Mouse (Mus musculus) fibroblast of lung, adult 2 months (primary cell): ENCODE results near the gene Olfr1512.
"Not testable (repeated sequence)": the region's sequence is repeated elsewhere in the genome, so short reads cannot be mapped to it uniquely, and the experiment has no call there.

Experiments
- DNase-seq: peaks from one replicate; pipeline ENCODE4 v3.0.0-alpha.2; 2011; ENCODE audit warnings: low read depth

The Olfr1512 gene

DNA sequence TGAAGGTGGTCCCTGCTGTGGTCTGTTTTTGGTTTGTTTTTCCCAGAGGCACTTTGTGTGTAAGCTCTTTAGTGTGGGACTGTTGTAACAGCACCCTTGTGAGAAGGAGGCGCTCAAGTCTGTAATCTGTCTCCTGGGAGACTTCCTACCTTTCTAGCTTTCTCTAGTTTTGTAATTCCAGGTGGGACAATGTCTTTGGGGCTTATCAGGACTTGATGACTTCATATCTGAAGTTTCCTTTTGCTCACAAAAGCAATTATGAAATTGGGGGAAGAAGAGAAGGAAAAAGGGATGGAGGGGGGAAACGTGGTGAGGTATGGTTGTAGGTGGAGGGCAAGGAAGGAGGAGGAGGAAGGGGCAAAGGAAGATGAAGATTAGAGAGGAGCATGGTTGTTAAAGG, at the start of gene Olfr1512:
Gene Olfr1512, minus strand, starts transcription at position 101 of the 400 bp plus-strand sequence.
- no peak for DNase-seq

DNA sequence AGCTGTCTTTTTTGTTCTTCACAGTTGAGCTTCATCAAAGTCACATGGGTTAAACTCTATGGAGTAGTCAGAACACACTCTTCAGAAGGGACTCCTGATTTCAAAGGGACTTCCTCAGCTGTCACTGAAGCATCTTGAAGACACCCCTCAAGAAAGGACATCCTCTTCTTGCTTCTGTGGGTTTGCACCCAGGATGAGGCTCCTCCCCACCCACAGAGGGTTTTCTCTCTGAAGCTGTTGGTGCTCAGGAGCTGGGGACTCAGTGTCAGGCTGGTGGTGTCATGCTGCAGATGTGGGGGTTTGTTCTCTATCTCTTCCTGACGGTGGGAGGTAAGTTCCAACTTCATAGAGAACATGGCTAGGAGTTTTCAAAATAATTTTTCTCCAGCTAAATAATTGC, 48.7 kb upstream of the Olfr1512 start:
- DNase-seq = no peak

- no peak for DNase-seq
These were observed 35.3 kb upstream of the Olfr1512 start, which contains the start of gene Olfr1510 for GRCm38 (mm10) chr14:52414273-52414672. Gene Olfr1510 (minus strand): TSS chr14:52414373.

DNA sequence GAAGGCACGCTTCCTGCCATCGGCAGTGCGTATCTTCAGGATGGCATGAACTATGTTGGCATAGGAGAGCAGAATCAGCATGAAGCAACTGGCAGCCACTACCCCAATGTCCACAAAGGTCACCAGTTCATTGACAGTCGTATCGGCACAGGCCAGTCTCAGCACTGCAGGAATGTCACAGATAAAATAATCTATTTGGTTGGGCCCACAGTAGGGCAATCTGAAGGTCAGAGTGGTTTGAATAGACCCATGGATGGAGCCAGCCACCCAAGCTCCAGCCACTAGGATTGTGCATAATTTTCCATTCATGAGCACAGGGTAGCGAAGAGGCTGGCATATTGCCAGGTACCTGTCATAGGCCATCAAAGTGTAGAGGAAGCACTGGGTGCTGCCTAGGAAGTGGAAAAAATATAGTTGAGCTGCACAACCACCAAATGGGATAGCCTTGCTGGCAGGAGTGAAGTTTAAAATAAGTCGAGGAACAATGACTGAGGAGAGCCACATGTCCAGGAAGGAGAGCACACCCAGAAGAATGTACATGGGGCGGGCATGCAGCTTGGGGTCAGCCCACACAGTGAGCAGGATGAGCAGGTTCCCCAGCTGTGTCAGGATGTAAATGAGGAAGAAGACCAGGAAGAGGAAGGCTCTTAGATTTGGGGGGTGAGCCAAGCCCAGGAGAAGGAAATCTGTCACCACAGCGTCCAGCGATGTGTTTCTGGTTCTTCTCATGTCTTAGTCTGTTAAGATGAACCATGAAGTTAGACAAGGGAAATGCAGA, 31.4 kb upstream of the Olfr1512 start:
- not testable (repeated sequence) for DNase-seq

- DNase-seq = no peak
These were observed 18.3 kb upstream of the Olfr1512 start, which contains the start of gene Olfr1511 for GRCm38 (mm10) chr14:52397279-52397678. Gene Olfr1511 (minus strand): TSS chr14:52397379.

DNA sequence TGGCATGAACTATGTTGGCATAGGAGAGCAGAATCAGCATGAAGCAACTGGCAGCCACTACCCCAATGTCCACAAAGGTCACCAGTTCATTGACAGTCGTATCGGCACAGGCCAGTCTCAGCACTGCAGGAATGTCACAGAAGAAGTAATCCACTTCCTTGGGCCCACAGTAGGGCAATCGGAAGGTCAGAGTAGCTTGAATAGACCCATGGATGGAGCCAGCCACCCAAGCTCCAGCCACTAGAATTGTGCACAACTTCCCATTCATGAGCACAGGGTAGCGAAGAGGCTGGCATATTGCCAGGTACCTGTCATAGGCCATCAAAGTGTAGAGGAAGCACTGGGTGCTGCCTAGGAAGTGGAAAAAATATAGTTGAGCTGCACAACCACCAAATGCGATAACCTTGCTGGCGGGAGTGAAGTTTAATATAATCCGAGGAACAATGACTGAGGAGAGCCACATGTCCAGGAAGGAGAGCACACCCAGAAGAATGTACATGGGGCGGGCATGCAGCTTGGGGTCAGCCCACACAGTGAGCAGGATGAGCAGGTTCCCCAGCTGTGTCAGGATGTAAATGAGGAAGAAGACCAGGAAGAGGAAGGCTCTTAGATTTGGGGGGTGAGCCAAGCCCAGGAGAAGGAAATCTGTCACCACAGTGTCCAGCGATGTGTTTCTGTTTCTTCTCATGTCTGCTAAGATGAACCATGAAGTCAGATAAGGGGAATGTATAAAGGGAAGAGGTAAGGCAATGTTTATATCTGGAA, 11.3 kb upstream of the Olfr1512 start:
- DNase-seq = not testable (repeated sequence)

DNA sequence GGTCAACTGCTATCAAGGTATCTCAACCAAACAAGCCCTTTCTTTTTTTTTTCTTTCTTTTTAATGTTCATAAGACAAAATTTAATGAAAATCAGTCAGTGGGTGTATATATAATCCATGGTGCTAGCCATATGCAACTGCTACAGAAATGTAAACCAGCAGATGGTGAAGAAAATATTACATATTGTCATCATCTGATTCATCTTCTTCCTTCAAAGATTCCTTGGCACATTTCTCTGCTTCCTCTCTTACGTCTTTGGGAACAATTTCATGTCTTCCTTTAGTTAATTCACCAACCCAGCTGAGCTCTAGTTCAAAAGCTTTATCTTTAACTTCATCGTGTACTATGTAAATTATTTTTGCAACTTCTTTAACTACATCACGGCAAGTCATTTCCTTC, 10.2 kb downstream of the Olfr1512 start:
- DNase-seq = no peak

- no peak for DNase-seq
These were observed 22.7 kb downstream of the Olfr1512 start, which contains the start of gene Olfr1513 for GRCm38 (mm10) chr14:52356308-52356707. Gene Olfr1513 (minus strand): TSS chr14:52356408.

DNA sequence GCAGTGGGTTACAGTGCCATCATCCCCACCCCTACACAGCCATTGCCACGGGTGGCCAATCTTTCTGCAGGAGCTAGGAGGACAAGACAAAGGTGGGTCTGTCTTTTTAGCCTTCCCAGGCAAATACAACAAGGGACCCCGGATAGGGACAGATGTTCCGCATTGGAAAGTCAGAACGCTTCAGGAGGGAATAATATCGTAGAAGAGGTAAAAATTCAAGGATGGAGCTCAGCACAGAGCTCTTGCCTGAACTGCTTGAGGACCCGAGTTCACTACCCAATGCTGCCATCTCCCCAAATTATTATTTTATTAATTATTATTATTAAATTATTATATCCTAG, 39.5 kb downstream of the Olfr1512 start:
- DNase-seq = no peak

- DNase-seq = peak; percentile 32
These were observed 40.0 kb downstream of the Olfr1512 start for GRCm38 (mm10) chr14:52338751-52339511.

- no peak for DNase-seq
These were observed 46.8 kb downstream of the Olfr1512 start for GRCm38 (mm10) chr14:52332171-52332570.

DNA sequence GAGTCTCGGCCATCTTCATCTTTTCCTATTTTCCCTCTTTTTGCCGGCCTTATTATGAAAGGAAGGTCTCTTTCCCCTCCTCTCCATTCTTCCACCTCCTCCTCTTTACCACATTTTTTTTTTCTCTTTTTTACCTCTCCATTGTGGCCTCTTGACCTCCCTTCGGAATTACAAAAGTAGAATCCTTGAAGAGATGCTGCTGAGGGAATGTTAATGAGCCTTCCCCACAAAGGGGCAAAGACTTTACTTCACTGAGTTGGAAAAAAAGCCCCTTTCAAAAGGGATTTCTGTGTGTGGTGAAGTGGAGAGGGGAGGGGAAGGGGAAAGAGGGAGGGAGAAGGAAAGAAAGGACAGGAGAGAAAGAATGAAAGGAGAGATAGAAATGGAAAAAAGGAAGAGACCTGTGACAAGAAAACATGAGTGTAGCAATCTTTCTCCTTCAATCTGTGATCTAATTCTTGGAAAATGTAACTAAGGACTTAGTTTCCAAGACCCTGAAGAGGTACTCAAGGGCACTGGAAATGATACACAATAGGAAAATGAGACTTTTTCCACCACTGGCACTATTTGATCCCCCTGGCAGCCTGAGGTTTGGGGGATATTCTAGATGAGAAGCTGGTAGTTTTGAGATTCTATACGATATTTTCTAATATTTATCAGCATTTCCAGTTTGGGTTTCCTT, 47.8 kb downstream of the Olfr1512 start:
- no peak for DNase-seq

DNA sequence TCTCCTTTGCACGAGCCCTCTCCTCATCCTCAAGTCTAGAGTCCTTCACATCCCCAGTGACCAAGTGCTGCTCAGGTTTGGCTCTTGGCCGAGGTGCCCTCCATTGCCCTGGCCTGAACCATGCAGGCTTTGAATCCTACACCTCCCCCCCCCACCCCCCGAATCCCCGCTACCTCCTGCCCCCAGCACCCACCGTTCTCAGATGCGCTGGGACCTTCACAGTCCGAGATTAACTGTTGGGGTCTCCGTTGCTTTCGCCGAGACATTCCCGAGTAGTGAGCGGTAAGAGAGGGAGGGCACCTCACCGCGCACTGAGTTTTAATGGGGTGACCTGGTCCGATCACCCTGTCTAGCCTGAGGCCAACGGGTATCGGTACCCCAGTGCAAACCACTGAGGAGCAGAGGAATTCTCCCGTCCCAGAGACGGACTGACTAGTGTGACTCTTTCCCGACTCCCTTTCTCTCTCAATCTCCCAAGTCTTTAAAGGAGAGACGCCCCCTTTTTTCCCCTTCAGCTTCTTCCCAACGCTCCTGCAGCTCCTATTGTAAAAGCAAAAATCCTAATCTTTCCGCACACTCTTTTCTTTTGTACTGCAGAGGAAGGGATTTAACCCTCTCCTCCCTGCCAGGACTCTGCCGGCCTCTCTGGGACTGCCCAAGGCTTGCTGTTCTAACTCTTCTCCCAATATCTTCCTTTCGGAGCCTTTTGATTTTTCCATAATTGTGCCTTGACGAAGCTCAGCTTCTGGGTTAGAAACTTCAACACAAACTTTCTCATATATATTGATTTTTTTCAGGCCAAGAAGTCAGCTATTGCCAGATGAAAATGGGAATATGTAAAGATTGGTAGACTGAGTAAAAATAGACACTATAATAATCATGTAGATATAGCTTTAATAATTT, 50.8 kb downstream of the Olfr1512 start, which contains the start of gene Sall2:
Gene Sall2, minus strand, starts transcription at position 853 of the 903 bp plus-strand sequence.
- no peak for DNase-seq

GRCm38 (mm10) chr14:52327375-52327901, 51.5 kb downstream of the Olfr1512 start:
- DNase-seq = no peak

DNA sequence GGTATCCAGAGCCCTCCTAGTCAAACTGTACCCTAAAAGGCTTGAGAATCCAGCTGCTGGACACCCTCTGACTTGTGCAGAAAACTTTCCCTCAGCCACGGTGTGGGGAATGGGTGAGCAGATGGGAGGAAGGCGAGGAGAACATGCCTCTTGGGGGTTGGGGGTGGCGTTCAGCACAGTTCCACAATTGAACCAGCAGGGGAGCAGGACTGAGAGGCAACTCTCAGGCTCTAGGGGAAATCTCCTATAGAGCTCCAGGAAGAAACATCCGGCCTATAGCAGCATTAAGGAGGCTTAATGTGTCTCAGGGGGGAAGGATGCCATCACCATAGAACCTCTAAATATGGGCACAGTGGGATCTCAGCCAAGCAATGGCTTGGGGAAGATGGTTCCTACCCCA, 53.1 kb downstream of the Olfr1512 start:
- no peak for DNase-seq
